Comparison of ENCODE assay signal across 8 mouse cellular contexts in the genomic region with DNA sequence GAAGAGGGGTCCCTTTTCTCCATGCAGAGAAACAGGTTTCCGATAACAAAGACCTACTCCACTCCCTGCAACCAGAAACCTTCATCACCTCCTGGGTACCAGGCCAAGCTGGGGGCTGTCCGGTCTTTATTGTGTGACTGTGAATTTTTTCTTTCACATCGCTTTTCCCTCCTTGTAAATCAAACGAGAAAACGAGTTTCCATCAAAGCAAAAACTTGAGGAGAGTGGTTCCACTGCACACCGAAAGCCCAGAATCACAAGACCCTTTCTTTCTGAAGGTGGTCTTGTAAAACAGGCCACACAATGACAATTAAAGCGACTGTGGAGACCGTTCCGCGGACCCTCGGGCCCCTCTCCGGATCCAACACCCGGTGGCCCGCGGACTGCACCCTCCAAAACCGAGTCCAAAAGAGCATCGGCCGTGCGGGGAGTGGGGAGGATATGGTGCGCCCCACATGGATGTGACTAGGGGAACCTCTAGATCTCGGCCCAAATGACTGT. TPM values are rescaled to one million over a fixed set of nuclear protein-coding genes. Genes with fewer than 3 reads are reported as not detected.
DNase-seq lines count a peak whose midpoint lies in the region; ATAC-seq and TF ChIP-seq lines count a peak whose summit lies in the region.

No protein-coding gene starts in this region.

- ATAC-seq in hindbrain, postnatal 0 days: peak; percentile 14; the same call in 1 of the 2 replicates
- peak; percentile 67 for ATAC-seq in midbrain, embryonic 16.5 days

- 1% methylated on average over 21 of the region's 21 CpGs for WGBS in hindbrain, postnatal 0 days
- under 1% methylated on average over 21 of the region's 21 CpGs for WGBS in midbrain, embryonic 16.5 days

- H3K9me3 ChIP-seq in hindbrain, postnatal 0 days (ENCODE audit: low read length): no peaks in the 10 kb centered on the region
- H3K9me3 ChIP-seq in midbrain, embryonic 16.5 days (replicated peaks; ENCODE audit: control insufficient read depth, low read length, poor library complexity, severe bottlenecking): no peaks in the 10 kb centered on the region

- H3K36me3 ChIP-seq in hindbrain, postnatal 0 days (ENCODE audit: insufficient read depth, low read length): no peaks in the 10 kb centered on the region
- H3K36me3 ChIP-seq in midbrain, embryonic 16.5 days (ENCODE audit: control insufficient read depth, insufficient read depth, low read length): no peaks in the 10 kb centered on the region

- TF ChIP-seq CTCF in hindbrain, postnatal 0 days (IDR thresholded peaks at IDR 0.05; ENCODE audit: low read depth): no peak

- H3K27me3 ChIP-seq in hindbrain, postnatal 0 days (ENCODE audit: insufficient read depth, low read length): no peaks in the 10 kb centered on the region
- no peaks in the 10 kb centered on the region for H3K27me3 ChIP-seq in midbrain, embryonic 16.5 days (ENCODE audit: control insufficient read depth, insufficient read depth, low read depth, low read length)

- peak overlapping the region; percentile 95 for H3K4me2 ChIP-seq in hindbrain, postnatal 0 days (ENCODE audit: low read depth, low read length)
- H3K4me2 ChIP-seq in midbrain, embryonic 16.5 days (ENCODE audit: low read length): peak overlapping the region; percentile 79

- peak overlapping the region; percentile 72 for H3K4me3 ChIP-seq in hindbrain, postnatal 0 days (ENCODE audit: low read length)
- H3K4me3 ChIP-seq in midbrain, embryonic 16.5 days (ENCODE audit: low read depth, low read length): peak overlapping the region; percentile 87

- H3K9ac ChIP-seq in hindbrain, postnatal 0 days (replicated peaks; ENCODE audit: low read length): peak overlapping the region; percentile 69
- H3K9ac ChIP-seq in midbrain, embryonic 16.5 days (ENCODE audit: low read depth, low read length): peak overlapping the region; percentile 92

- DNase-seq in embryo, embryonic 10.5 days (ENCODE audit: low spot score): peak; percentile 57
- DNase-seq in embryo, embryonic 10 days (ENCODE audit: low spot score): no peak
- peak; percentile 14 for DNase-seq in thymus, postnatal 25 days
- no peak for DNase-seq in thymus, postnatal 36 days
- DNase-seq in hindbrain, postnatal 0 days (ENCODE audit: low spot score): peak; percentile 19
- no peak for DNase-seq in gastrocnemius, postnatal 10 days
- DNase-seq in spleen, postnatal 14 days (ENCODE audit: low spot score in 2 of 2): no peak

- peak overlapping the region; percentile 57; the same call in 1 of the 2 replicates for H3K27ac ChIP-seq in hindbrain, postnatal 0 days
- peak overlapping the region; percentile 67 for H3K27ac ChIP-seq in midbrain, embryonic 16.5 days (ENCODE audit: low read length)

- H3K4me1 ChIP-seq in hindbrain, postnatal 0 days (ENCODE audit: insufficient read depth, low read length): 0 out of 2 replicates have a peak, but pooled peaks cover 3% of the 10 kb centered on the region
- H3K4me1 ChIP-seq in midbrain, embryonic 16.5 days (ENCODE audit: control insufficient read depth, insufficient read depth, low read length): peaks cover 29% of the 10 kb centered on the region

RNA-seq across cellular contexts. Expression of gene F2r, which starts 0.6 kb away (rescaled TPM):
- 49.7 and 53.0 TPM in 2 replicates for total RNA-seq in hindbrain, postnatal 0 days (2014; rRNA removed)
- polyA plus RNA-seq in hindbrain, postnatal 0 days (2015; fragmentation: Nextera tagmentation; extraction: Ambion mirVana): 34.6 and 36.9 TPM in 2 replicates
- 54.4 and 63.7 TPM in 2 replicates for polyA plus RNA-seq in midbrain, embryonic 16.5 days (2015; fragmentation: Nextera tagmentation; extraction: Ambion mirVana)
- 10 to 100 TPM; 16.7 to 20.5 TPM for total RNA-seq in gastrocnemius, postnatal 10 days (2021)

Comparison
In these comparisons a context has a peak if more than half of its experiments do, and no peak if none do; other contexts are left out.
1. DNase-seq: peak in embryo, embryonic 10.5 days (single experiment), thymus, postnatal 25 days (single experiment) and hindbrain, postnatal 0 days (single experiment); none in embryo, embryonic 10 days (single experiment), thymus, postnatal 36 days (0 of 2), gastrocnemius, postnatal 10 days (single experiment) and spleen, postnatal 14 days (0 of 2).